Mouse (Mus musculus): ENCODE data around the gene Amhr2. TPM values are rescaled to one million over a fixed set of nuclear protein-coding genes. Genes with fewer than 3 reads are reported as not detected.
A peak's percentile ranks its signal among the peaks of the same experiment; 100 is the strongest.

Amhr2 gene
- 8.3 and 11.0 TPM in 2 replicates for polyA plus RNA-seq (2015; fragmentation: Nextera tagmentation; extraction: Ambion mirVana)

- 49% methylated on average over 8 of the region's 8 CpGs for WGBS
Measured at GRCm38 (mm10) chr15:102445146-102445545, at the start of gene Amhr2. TSS of gene Amhr2 (plus strand) at chr15:102445367.

GRCm38 (mm10) chr15:102398629-102399028 is 46.5 kb upstream of the Amhr2 start:
- no peak for ATAC-seq
- Histone ChIP-seq H3K36me3 (ENCODE audit: insufficient read depth, low read length) (no peaks in the 10 kb centered on the region), H3K27me3 (replicated peaks; ENCODE audit: insufficient read depth, low read length) (no peaks in the 10 kb centered on the region), H3K9me3 (ENCODE audit: low read length) (no peaks in the 10 kb centered on the region), H3K9ac (replicated peaks; ENCODE audit: low read depth) (0 out of 2 replicates have a peak overlapping the region, but pooled peaks have one; percentile 55), H3K4me2 (replicated peaks; ENCODE audit: low read depth, low read length) (peak overlapping the region; percentile 66; the same call in 1 of the 2 replicates), H3K27ac (ENCODE audit: low read length) (peak overlapping the region; percentile 95), H3K4me3 (ENCODE audit: low read depth, low read length) (peak overlapping the region; percentile 36), H3K4me1 (ENCODE audit: insufficient read depth, low read depth, low read length) (peaks cover 10% of the 10 kb centered on the region; the same call in 1 of the 2 replicates)
- no peak for TF ChIP-seq CTCF (IDR thresholded peaks at IDR 0.05)
- no peak for TF ChIP-seq EP300 (IDR thresholded peaks at IDR 0.05)
- WGBS: 37% methylated on average over 5 of the region's 5 CpGs
- no peak for DNase-seq (ENCODE audit: low spot score)

More at GRCm38 (mm10) chr15:102445146-102445545, at the start of gene Amhr2:
- H3K27me3 ChIP-seq (replicated peaks; ENCODE audit: insufficient read depth, low read length): no peaks in the 10 kb centered on the region
- no peaks in the 10 kb centered on the region for H3K36me3 ChIP-seq (ENCODE audit: insufficient read depth, low read length)
- H3K4me3 ChIP-seq (ENCODE audit: low read depth, low read length): no peak within 1 kb of the TSS
- no peaks in the 10 kb centered on the region for H3K4me1 ChIP-seq (ENCODE audit: insufficient read depth, low read depth, low read length)
- no peaks in the 10 kb centered on the region for H3K9me3 ChIP-seq (ENCODE audit: low read length)
- TF ChIP-seq EP300 (IDR thresholded peaks at IDR 0.05): no peak
- TF ChIP-seq CTCF (IDR thresholded peaks at IDR 0.05): no peak
- no peak within 1 kb of the TSS for H3K27ac ChIP-seq (ENCODE audit: low read length)
- H3K9ac ChIP-seq (replicated peaks; ENCODE audit: low read depth): no peak within 1 kb of the TSS
- no peak for DNase-seq (ENCODE audit: low spot score)
- peak; percentile 11; the same call in 1 of the 2 replicates for ATAC-seq
- H3K4me2 ChIP-seq (replicated peaks; ENCODE audit: low read depth, low read length): no peak within 1 kb of the TSS

GRCm38 (mm10) chr15:102399229-102400221 is 45.6 kb upstream of the Amhr2 start:
- Histone ChIP-seq H3K4me2 (replicated peaks; ENCODE audit: low read depth, low read length) (peak overlapping the region; percentile 66), H3K4me1 (ENCODE audit: insufficient read depth, low read depth, low read length) (peaks cover 4% of the 10 kb centered on the region; the same call in 1 of the 2 replicates), H3K9me3 (ENCODE audit: low read length) (no peaks in the 10 kb centered on the region), H3K27me3 (replicated peaks; ENCODE audit: insufficient read depth, low read length) (no peaks in the 10 kb centered on the region), H3K27ac (ENCODE audit: low read length) (peak overlapping the region; percentile 95), H3K4me3 (ENCODE audit: low read depth, low read length) (peak overlapping the region; percentile 36), H3K36me3 (ENCODE audit: insufficient read depth, low read length) (no peaks in the 10 kb centered on the region), H3K9ac (replicated peaks; ENCODE audit: low read depth) (peak overlapping the region; percentile 55)
- TF ChIP-seq EP300 (IDR thresholded peaks at IDR 0.05) (peak; percentile 75), CTCF (IDR thresholded peaks at IDR 0.05) (no peak)
- 1% methylated on average over 34 of the region's 34 CpGs for WGBS
- ATAC-seq (peak; percentile 96), DNase-seq (ENCODE audit: low spot score) (peak; percentile 99)

- TF ChIP-seq CTCF (IDR thresholded peaks at IDR 0.05): no peak
- no peak for TF ChIP-seq EP300 (IDR thresholded peaks at IDR 0.05)
- no peaks in the 10 kb centered on the region for H3K9me3 ChIP-seq (ENCODE audit: low read length)
- H3K4me3 ChIP-seq (ENCODE audit: low read depth, low read length): no peak overlapping the region
- no peaks in the 10 kb centered on the region for H3K27me3 ChIP-seq (replicated peaks; ENCODE audit: insufficient read depth, low read length)
- peaks cover 5% of the 10 kb centered on the region; the same call in 1 of the 2 replicates for H3K4me1 ChIP-seq (ENCODE audit: insufficient read depth, low read depth, low read length)
- WGBS: 76% methylated on average over 10 of the region's 10 CpGs
- peak overlapping the region; percentile 95 for H3K27ac ChIP-seq (ENCODE audit: low read length)
- DNase-seq (ENCODE audit: low spot score) (peak; percentile 31), ATAC-seq (no peak)
- peak overlapping the region; percentile 55; the same call in 1 of the 2 replicates for H3K9ac ChIP-seq (replicated peaks; ENCODE audit: low read depth)
- no peaks in the 10 kb centered on the region for H3K36me3 ChIP-seq (ENCODE audit: insufficient read depth, low read length)
- H3K4me2 ChIP-seq (replicated peaks; ENCODE audit: low read depth, low read length): peak overlapping the region; percentile 66
Measured at GRCm38 (mm10) chr15:102400476-102401045, 44.6 kb upstream of the Amhr2 start.

GRCm38 (mm10) chr15:102401278-102401677 is 43.9 kb upstream of the Amhr2 start:
- no peaks in the 10 kb centered on the region for H3K27me3 ChIP-seq (replicated peaks; ENCODE audit: insufficient read depth, low read length)
- H3K4me1 ChIP-seq (ENCODE audit: insufficient read depth, low read depth, low read length): peaks cover 5% of the 10 kb centered on the region; the same call in 1 of the 2 replicates
- no peak overlapping the region for H3K4me3 ChIP-seq (ENCODE audit: low read depth, low read length)
- H3K9me3 ChIP-seq (ENCODE audit: low read length): no peaks in the 10 kb centered on the region
- H3K27ac ChIP-seq (ENCODE audit: low read length): peak overlapping the region; percentile 95; the same call in 1 of the 2 replicates
- TF ChIP-seq CTCF (IDR thresholded peaks at IDR 0.05) (no peak), EP300 (IDR thresholded peaks at IDR 0.05) (no peak)
- H3K4me2 ChIP-seq (replicated peaks; ENCODE audit: low read depth, low read length): no peak overlapping the region
- H3K36me3 ChIP-seq (ENCODE audit: insufficient read depth, low read length): no peaks in the 10 kb centered on the region
- H3K9ac ChIP-seq (replicated peaks; ENCODE audit: low read depth): no peak overlapping the region
- WGBS: 82% methylated on average over 2 of the region's 2 CpGs
- DNase-seq (ENCODE audit: low spot score) (no peak), ATAC-seq (no peak)

GRCm38 (mm10) chr15:102402210-102402609 is 43.0 kb upstream of the Amhr2 start:
- Histone ChIP-seq H3K36me3 (ENCODE audit: insufficient read depth, low read length) (no peaks in the 10 kb centered on the region), H3K27ac (ENCODE audit: low read length) (no peak overlapping the region), H3K4me3 (ENCODE audit: low read depth, low read length) (no peak overlapping the region), H3K9me3 (ENCODE audit: low read length) (no peaks in the 10 kb centered on the region), H3K4me1 (ENCODE audit: insufficient read depth, low read depth, low read length) (peaks cover 5% of the 10 kb centered on the region; the same call in 1 of the 2 replicates), H3K9ac (replicated peaks; ENCODE audit: low read depth) (no peak overlapping the region), H3K27me3 (replicated peaks; ENCODE audit: insufficient read depth, low read length) (no peaks in the 10 kb centered on the region), H3K4me2 (replicated peaks; ENCODE audit: low read depth, low read length) (no peak overlapping the region)
- TF ChIP-seq EP300 (IDR thresholded peaks at IDR 0.05) (no peak), CTCF (IDR thresholded peaks at IDR 0.05) (no peak)
- ATAC-seq (no peak), DNase-seq (ENCODE audit: low spot score) (no peak)
- 95% methylated on average over 3 of the region's 3 CpGs for WGBS

Data from lung, postnatal 0 days (tissue).